Mouse (Mus musculus) MEL-GATA-1-ER (cell line): ENCODE measurements around the gene Spop.
"Not testable (repeated sequence)": the region's sequence is repeated elsewhere in the genome, so short reads cannot be mapped to it uniquely, and the experiment has no call there.

Experiments
- DNase-seq: peaks from one replicate; pipeline ENCODE4 v3.0.0-alpha.2; 2012; ENCODE audit warnings: low read depth; ENCODE audit errors: extremely low read depth

Spop gene

GRCm38 (mm10) chr11:95495883-95496282 is 82.0 kb downstream of the Spop start:
- no peak for DNase-seq

GRCm38 (mm10) chr11:95497921-95498320 is 84.0 kb downstream of the Spop start:
- no peak for DNase-seq

- no peak for DNase-seq
Measured at GRCm38 (mm10) chr11:95500412-95500811, 86.5 kb downstream of the Spop start.

DNA sequence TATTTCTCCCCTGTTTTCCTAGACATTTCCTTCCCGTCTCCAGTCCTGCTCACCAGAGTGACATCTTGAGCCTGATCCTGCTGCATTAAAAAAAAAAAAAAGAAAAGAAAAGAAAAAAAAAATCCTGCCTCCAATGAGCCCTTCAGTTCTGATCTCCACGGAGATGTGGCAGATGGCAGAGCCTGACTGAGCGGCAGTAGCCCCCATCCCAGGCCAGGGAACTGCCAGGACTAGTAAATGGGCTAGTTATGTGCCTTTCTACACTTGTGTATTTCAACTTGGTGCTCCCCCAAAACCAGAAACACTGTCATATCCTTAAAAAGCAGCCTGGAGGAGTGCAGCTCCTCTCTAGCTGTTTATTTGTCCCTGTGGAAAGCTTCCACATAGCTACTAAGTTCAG is 87.0 kb downstream of the Spop start:
- DNase-seq = no peak

DNA sequence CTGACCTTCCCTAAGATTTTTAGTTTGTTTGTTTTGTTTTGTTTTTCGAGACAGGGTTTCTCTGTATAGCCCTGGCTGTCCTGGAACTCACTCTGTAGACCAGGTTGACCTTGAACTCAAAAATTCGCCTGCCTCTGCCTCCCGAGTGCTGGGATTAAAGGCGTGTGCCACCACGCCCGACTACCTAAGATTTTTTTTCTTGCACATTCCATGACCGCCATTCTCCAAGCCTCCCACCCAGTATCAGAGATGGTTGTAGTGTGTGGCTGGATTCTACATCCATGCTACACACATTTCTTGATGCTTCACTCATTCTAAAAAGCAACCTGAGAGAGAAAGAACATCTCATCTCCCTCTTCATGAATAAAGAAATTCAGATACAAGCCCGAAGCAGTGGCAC is 87.9 kb downstream of the Spop start:
- DNase-seq = not testable (repeated sequence)

DNA sequence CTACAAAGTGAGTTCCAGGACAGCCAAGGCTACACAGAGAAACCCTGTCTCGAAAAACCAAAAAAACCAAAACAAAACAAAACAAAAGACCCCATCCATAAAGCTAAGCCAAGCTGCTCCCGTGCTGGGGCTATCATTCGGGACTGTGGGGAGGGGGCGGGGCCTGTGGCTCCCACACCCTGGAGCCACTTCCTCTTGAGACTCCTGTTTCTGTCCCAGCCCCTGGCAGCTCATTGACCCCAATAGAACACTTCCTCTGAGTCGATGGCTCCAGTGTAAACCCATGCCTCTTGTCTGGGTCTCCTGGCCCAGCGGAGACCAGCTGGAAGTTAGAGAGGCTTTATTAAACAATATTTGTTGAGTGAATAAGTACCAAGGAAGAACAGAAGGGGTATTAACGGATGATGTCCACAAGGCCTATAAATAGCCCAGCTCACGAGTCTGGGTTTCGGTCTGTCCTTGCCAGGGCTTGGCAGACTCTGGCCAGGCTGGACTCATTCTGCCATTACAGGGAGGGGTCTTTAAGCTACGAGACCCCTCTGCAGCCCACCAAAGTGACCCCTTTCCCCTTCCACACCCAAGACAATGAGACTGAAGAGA is 89.8 kb downstream of the Spop start:
- DNase-seq = peak; percentile 24

GRCm38 (mm10) chr11:95504271-95504731 is 90.4 kb downstream of the Spop start:
- DNase-seq = no peak

DNA sequence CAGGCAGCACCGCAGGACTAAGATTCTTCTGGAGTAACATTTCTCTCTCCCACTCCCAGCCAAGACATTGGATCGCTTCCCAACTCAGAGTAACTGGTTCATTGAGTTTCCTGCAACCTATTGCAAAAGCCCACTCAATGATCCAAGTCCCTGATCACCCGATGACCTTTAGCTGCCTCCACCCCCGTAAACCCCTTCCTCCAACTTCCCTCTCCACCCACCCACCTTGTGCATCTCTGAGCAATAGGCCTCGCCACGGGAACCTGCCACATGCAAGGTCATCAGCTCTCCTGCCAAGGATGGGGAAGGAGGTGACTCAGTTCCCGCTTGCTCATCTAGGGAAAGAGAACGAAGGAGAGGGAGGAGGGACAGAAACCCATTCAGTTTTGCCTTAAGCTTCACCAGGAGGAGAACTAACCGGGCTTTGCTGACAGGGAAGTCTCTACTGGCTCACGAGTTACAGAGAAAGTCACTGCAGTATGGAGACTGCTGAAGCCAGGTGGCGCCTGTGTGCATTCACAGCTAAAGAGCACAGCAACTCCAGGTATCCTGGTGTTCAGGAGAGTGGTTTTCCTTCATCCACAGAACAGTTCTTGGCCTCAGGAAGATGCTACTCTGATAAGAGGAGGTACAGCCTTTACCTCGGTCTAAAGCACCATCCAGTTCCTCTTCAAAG is 93.3 kb downstream of the Spop start:
- no peak for DNase-seq

GRCm38 (mm10) chr11:95507785-95508184 is 93.9 kb downstream of the Spop start:
- DNase-seq = no peak

DNA sequence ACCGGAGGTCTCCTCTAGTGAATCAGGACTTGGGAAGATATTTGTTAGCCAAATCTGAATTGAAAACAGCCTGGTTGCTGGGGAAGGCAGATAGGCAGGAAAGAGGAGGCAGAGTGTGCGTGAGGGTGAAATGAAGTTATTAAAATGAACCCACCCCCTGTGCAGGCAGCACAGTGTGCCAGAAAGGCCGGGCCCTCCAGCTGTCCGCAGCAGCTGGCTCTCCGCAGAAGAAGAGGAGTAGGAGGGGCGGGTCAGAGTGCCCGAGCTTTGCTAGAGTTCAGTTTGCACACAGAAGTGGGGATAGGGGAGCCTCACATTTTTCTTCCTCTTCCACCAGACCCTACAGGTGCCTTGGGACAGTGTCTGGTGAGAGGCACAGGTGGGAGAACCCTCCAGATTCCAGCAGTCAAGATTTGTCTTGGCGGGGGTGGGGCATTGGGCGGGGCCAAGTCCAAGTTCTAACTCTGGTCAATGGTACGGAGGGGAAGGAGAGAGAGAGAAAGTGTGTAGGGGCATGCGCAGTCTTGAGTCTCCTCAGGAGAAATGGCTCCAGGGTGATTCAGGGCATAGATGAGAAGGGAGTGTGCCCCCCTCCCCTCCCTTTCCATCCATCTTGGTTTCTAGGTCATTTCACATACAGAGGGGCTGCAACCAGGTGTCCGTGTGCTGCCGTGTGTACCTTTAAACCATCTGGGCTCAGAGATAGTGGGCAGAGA is 94.5 kb downstream of the Spop start:
- DNase-seq = no peak

- no peak for DNase-seq
Measured at GRCm38 (mm10) chr11:95509126-95509717, 95.3 kb downstream of the Spop start.

DNA sequence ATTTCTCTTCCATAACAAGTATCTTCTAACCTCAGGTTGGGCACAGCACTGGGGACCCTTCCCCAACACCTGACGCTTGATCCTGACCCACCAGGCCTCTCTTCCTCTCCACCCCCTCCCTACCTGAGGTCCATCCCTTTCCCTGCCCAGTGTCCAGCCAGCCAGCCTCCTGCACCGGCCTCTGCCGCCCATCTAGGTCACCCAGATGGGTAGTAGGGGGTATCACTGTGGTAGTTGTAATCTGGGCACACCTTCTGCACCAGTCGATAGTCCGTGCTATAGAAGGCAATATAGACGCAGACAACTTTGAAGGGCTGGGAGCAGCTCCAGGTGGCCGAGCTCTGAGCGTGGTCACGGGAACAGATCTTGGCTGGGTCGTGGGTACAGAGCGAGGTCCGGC is 96.8 kb downstream of the Spop start:
- no peak for DNase-seq

DNA sequence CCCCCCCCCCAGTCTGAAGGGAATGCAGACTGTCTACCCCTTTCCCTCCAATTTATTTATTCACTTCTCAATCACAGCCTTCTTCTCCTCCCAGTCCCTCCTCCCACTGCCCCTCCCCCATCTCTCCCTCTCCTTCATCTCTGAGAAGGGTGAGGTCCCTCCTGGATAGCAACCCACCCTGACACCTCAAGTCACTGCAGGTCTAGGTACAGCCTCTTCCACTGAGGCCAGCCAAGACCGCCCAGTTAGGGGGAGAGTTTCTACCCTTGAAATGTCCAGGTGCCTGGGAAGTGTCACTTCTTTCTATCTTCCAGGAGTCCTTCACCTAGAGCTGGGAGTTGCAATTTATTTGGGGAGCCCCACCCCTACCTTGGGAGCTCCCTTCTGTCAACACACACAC is 98.0 kb downstream of the Spop start:
- no peak for DNase-seq

GRCm38 (mm10) chr11:95512383-95512782 is 98.5 kb downstream of the Spop start:
- DNase-seq = no peak

DNA sequence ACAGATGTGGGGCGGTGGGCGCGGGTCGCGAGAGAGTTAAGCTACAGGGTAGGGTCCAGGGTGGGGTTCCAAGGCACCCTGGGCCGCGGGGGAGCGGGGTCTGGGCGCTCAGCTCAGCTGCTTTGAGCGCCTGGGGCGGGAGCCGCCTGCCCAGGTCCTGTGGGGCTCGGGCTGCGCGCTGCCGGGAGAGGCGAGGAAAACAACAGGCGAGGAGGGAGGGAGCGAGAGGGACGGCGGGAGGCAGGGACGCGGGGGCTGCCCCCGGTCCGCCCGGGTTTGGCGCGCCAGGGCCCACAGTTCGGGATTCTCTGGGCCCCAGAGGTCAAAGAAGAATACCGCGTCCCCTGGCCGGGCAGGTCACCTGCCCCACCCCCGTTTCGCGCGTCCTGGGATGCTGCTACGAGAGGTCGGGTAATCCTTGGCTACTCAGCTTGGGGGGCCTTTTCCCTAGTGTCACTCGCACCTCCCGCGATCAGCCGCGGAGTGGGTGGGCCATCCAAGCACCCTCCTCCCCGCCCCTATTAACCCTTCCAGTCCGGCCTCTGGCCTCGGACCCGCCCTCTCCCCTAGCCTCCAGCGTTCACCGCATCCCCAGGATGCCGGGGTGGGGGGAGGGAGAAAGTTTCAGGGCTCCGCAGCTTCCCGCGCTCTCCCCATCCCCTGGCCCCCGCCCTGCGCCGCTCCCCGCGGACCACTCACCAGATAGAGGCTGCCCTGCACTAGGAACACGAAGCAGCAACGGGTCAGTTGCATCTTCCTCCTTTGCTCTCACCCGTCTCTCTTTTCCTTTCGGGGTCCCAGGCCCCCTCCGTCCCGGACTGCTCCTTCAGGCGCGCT is 99.8 kb downstream of the Spop start:
- no peak for DNase-seq

DNA sequence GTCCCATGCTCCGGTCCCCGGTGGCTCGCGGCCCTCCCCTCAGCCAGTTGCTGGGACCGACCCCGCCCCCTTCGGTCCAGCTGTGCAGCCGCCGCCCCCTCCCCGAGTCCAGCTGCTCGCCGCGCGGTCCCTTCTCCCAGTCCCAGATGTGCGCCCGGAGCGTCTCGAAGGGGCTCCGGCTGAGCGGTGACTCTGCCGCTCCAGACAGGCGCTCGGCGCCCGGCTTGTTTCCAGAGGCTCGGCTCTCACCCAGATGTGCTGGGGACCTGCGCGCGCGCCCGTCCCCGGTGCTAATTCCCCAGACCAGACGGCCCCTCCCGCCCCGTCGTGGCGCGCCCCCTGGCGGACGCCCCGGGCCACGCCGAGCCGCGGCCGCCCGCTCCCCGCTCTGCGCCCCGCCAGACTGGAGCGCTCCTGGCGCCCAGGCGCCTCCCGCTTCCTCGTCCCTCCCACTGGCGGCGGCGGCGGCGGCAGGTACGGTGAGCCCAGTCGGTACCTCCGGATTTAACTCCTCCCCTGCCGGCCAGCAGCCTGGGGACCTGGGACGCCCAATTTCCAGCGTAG is 100.5 kb downstream of the Spop start, which contains the start of gene Nxph3:
Nxph3 (minus strand) TSS at position 273 of the 564 bp plus-strand sequence.
- no peak for DNase-seq

- no peak for DNase-seq
Measured at GRCm38 (mm10) chr11:95515376-95516323, 101.8 kb downstream of the Spop start.

DNA sequence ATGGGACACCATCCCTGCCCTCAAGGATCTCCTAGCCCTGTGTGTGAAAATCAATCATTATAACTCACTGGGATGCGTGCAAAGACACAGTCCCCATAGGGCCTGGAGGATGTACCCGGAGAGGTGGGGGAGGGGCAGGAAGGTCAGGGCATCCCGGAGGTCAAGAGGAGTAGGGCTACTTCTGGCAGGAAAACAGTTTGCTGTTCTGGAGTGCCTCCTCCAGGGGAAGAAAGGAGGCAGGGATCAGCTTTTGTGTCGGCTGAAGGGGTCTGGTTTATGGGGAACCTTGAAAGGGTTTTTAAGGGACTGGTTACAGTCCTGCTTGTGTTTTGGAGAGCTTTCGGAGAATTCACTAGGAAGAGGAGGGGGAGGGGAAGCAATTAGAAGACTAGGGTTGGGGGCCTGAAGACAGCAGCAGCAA is 102.6 kb downstream of the Spop start:
- DNase-seq = no peak

DNA sequence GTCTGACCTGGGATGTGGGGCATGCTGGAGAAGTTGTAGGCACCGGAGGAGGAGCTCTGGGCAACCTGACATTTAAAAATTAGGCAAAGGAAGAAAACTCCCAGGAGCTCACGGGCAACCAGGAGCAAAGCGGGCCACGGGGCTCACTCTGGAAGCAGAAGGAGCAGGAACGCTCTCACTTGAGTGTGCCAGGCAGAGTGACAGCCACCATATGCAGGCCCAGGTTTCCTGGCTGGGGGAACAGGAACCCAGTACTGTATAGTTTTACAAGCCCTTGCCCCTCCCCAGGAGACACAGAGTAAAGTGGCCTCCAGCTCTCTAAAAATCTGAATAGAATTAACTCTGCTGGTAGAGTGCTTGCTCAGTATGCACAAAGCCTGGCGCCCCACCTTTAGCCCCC is 103.3 kb downstream of the Spop start:
- no peak for DNase-seq

GRCm38 (mm10) chr11:95519299-95519698 is 105.4 kb downstream of the Spop start:
- DNase-seq = no peak
